Mouse (Mus musculus) 416B (cell line): Measurements from ENCODE around the gene Cd247.

Experiments
- DNase-seq: peaks from one replicate; pipeline ENCODE4 v3.0.0; 2011; ENCODE audit warnings: low read depth

Gene Cd247

GRCm38 (mm10) chr1:165853131-165853721 is 64.7 kb downstream of the Cd247 start:
- DNase-seq = no peak

- DNase-seq = peak; percentile 77
Measured at GRCm38 (mm10) chr1:165853729-165854420, 65.4 kb downstream of the Cd247 start.

GRCm38 (mm10) chr1:165855759-165856545 is 67.5 kb downstream of the Cd247 start:
- DNase-seq = peak; percentile 53

- no peak for DNase-seq
Measured at GRCm38 (mm10) chr1:165857279-165857678, 68.8 kb downstream of the Cd247 start.

- peak; percentile 59 for DNase-seq
Measured at GRCm38 (mm10) chr1:165858356-165858755, 69.9 kb downstream of the Cd247 start.

- DNase-seq = no peak
Measured at GRCm38 (mm10) chr1:165860373-165861234, 72.1 kb downstream of the Cd247 start.

- no peak for DNase-seq
Measured at GRCm38 (mm10) chr1:165861235-165861609, 72.7 kb downstream of the Cd247 start.

- DNase-seq = no peak
Measured at GRCm38 (mm10) chr1:165862059-165862458, 73.6 kb downstream of the Cd247 start.

- DNase-seq = no peak
Measured at GRCm38 (mm10) chr1:165864864-165865795, 76.6 kb downstream of the Cd247 start.

- peak; percentile 19 for DNase-seq
Measured at GRCm38 (mm10) chr1:165866630-165867280, 78.3 kb downstream of the Cd247 start.

- DNase-seq = no peak
Measured at GRCm38 (mm10) chr1:165868659-165869058, 80.2 kb downstream of the Cd247 start.

- DNase-seq = no peak
Measured at GRCm38 (mm10) chr1:165874645-165875044, 86.2 kb downstream of the Cd247 start.

- DNase-seq = no peak
Measured at GRCm38 (mm10) chr1:165875520-165876284, 87.2 kb downstream of the Cd247 start.

GRCm38 (mm10) chr1:165878751-165879150 is 90.3 kb downstream of the Cd247 start:
- DNase-seq = peak; percentile 45

- DNase-seq = no peak
Measured at GRCm38 (mm10) chr1:165882146-165882900, 93.8 kb downstream of the Cd247 start.

- peak; percentile 47 for DNase-seq
Measured at GRCm38 (mm10) chr1:165891686-165892085, 103.2 kb downstream of the Cd247 start.

- DNase-seq = no peak
Measured at GRCm38 (mm10) chr1:165903596-165903995, 115.1 kb downstream of the Cd247 start.

- no peak for DNase-seq
Measured at GRCm38 (mm10) chr1:165908153-165908552, 119.7 kb downstream of the Cd247 start.

- no peak for DNase-seq
Measured at GRCm38 (mm10) chr1:165908806-165909205, 120.3 kb downstream of the Cd247 start.
